Mouse (Mus musculus): ENCODE data around the gene Cyp2w1.
A peak's percentile ranks its signal among the peaks of the same experiment; 100 is the strongest.
"Not testable (repeated sequence)": the region's sequence is repeated elsewhere in the genome, so short reads cannot be mapped to it uniquely, and the experiment has no call there.

Gene Cyp2w1

DNA sequence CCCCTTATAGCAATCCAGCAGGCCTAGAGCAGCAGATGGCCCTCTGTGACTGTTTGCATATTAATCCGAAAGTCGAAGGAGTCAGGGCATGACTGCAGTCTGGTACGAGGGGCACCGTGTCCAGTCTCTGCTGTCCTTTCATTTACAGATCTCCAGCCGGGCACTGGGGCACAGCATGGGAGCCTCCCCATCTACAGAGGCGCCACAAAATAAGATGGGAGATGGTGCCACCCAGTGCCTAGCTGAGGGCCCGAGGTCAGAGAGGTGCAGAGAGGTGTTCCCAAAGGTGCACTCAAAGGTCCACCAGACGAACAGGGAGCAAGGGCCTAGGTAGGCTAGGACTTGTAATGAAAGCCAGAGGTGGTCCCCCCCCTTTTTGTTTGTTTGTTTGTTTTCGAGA lies 30.8 kb downstream of the Cyp2w1 start:
- no peak for DNase-seq (ENCODE audit: low spot score in 2 of 2)

DNA sequence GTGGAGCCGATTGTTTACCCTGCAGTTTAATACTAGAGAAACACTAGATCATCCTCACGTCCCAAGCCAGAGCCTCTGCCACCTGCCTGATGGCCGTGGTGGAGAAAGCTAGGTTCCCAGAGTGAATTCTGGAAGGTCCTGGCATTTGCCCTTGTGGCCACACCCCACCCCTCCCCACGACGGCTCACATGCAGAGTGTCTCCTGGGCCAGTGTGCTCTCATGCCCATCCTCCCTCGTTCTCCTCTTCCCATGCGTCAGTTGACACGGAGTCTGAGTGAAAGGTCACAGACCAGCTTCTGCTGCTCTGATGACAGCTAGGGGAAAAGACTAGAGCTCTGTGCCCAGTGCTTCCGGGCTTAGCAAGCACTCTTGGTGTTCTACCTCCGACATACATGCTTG lies 32.1 kb downstream of the Cyp2w1 start:
- DNase-seq (ENCODE audit: low spot score in 2 of 2) = no peak

DNA sequence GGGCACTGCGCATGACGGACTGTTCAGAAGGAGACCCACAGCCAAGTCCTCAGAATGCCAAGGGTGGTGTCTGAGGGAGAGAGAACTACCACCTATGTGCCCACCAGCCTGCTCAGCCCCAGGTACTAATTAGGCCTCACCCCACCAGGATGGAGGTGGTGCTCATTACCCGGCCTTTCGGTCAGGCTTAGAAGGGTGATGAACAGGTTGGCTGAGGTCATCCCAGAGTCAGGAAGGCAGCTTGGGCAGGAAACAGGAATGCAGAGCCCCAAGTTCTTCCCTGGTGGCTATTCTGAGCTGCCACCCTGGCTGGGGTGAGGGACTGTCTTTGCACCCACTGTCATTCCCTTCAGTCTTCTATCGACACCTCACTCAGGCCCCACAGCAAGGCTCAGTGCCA lies 33.6 kb downstream of the Cyp2w1 start:
- no peak for DNase-seq (ENCODE audit: low spot score in 2 of 2)

DNA sequence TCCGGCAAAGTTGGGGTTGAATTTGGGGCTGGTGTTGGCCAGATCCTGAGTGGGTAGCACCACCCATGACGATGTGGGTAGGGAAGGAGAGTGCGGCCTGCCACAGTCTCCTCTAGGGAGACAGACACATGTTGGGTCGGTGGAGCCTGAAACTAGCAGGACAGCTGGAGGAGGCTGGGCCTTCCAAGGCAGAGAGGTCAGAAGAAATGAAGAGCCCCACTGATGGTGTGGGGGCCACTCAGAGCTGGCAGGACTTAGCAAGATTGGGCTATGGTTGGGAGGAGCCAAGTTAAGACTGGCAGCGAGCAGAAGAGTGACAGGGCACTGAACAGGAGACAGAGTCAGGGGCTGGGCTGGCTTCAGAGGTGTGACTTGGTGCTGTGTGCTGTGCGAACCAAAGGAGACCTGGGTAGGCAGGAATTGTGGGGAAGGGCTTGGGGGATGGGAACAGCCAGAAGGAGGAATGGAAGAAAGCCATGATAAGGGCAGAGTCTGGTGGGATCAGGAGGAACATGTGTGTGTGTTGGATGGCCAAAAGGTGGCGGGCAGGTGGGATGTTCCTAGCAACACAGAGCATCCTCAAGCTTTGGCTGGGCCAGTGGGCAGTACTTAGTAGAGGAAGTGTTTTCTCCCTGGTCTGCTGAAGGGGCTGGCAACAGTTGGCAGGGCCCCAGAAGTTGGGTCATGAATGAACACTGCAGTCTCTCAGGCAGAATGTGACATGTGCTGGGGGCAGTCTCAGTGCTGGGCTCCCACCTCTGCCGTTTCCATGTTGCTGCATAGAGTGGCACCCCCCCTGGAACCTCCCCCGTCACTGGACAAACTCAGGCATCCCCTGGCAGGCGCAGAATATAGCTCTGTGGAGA lies 35.1 kb downstream of the Cyp2w1 start:
- DNase-seq (ENCODE audit: low spot score in 2 of 2) = no peak

DNA sequence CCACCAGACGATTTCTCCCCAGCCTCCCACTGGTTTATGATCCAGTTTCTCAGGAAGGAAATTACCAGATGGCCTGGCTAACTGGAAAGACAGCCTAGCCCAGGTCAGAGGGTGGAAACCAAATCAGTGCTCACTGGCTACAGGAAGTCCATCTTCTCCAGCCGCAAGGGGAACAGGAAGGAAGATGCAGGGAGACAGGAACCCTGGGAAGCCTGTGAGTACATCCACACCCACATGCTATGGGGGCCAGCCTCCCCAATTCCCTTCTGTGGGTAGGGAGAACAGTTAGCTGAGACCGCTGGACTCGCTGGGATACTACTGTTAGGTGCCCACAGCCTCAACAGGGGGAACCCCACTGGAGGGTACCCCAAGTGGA lies 35.8 kb downstream of the Cyp2w1 start:
- DNase-seq (ENCODE audit: low spot score in 2 of 2) = no peak

DNA sequence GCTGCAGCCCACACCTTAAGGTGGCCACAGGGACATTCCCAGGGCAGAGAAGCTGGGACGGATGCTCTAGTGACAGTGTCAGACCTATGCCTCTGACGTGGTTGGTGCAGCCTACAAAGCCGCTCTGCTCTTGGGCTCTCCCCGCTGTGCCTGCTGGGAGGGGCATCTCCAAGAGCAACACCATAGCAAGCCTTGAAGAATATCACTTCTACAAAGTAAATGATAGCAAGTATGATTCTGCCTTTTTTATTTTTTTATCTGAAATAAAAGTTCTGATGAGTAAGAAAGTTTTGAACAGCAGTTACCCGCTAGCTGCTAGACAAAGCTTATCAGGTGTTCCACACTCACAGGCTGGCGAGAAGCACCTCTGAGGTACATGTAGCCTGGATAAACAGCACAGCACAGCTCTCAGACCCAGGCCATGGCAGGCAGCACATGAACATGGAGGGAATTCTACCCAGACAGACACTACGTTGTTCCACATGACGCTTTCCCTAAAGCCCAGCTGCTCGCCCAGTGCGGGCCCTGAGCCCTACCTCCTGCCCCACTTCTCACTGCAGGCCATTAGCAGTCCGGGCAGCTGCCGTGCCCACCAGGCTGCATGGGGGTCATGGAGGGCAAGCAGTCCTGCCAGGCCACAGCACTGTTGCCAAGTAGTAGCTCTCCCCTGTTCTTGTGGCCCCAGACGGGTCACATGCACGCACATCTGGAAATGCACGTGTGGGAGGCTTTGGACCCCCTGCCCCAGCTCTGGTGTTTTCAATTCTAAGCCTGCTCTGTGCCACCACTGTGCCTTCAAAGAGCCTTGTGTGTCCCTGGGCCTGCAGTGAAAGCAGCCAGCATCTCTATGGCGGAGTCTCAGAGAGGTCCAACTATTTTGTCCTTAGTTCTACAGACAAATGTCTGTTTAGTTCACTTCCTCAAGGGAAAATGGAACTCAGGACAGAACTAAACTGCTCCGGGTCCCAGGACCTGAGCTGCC lies 36.6 kb downstream of the Cyp2w1 start:
- DNase-seq (ENCODE audit: low spot score in 2 of 2) = no peak

DNA sequence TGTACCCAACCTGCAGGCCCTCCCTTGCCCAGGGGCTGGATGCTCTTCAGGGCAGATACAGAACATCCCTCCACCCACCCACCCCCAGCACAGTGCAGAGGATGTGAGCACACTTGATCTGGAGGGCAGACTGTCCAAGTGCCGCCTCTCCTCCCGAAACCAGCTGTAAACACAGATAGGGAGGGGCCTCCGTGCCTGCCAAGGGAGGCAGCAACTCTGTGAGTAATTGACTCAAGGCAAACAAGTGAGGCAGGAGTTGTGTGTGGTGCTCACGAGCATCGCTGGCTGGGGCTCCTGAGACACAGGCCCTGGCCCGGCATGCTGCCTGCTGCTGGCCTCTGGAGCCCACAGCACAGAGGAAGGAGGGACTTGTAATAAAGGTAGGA lies 37.3 kb downstream of the Cyp2w1 start:
- no peak for DNase-seq (ENCODE audit: low spot score in 2 of 2)

DNA sequence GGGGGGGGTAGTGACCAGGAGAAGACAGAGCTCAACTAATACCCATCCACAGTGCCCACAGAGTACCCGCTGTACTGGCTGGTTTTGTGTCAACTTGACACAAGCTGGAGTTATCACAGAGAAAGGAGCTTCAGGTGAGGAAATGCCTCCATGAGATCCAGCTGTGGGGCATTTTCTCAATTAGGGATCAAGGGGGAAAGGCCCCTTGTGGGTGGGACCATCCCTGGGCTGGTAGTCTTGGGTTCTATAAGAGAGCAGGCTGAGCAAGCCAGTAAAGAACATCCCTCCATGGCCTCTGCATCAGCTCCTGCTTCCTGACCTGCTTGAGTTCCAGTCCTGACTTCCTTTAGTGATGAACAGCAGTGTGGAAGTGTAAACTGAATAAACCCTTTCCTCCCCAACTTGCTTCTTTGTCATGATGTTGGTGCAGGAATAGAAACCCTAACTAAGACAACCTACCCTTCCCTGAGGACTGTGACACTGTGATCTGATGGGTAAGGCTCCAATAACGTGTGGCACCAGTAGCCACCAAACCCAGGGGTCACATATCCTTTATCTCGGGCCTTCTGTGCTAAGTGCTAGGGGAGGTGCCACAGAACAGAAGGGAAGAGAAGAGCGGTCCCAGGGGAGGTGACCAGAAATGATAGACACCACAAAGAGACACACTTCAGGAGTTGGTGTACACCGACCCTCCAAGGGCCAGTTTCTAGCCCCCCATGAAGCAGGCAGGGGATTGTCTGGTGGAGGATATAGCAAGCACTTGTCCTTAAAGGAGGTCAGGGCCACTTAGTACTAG lies 38.1 kb downstream of the Cyp2w1 start:
- not testable (repeated sequence) for DNase-seq (ENCODE audit: low spot score in 2 of 2)

DNA sequence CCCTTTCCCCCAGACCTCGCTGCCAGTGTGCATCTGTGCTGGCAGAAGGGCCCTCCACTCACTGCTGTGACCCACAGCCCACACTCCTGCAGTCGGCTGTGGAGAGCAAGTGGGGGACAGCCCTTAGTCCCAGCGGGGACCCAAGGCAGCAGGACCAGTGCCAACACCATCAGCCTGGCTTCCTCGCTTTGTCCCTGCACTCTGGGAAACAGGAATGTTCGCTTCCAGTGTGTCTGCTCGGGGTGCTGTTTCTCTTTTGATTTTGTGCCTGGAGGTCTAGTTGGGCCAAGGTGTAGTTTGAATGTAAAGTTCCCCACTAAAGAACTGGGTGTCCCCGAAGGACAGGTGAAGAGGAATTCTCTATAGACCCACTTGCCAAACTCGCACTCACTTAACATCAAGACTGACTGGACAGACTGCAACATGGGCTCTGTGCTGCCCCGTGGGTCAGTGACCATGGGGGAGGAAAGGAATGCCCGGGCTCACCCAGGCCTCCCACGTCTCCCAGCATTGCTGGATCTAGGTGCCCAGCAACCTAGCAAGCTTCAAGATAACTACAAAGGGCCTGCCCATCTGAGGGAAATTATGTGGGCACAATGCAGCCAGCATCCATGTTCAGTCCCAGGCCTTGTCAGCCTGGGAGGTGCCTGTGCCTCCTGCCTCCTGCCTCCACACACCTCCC lies 39.0 kb downstream of the Cyp2w1 start:
- no peak for DNase-seq (ENCODE audit: low spot score in 2 of 2)

DNA sequence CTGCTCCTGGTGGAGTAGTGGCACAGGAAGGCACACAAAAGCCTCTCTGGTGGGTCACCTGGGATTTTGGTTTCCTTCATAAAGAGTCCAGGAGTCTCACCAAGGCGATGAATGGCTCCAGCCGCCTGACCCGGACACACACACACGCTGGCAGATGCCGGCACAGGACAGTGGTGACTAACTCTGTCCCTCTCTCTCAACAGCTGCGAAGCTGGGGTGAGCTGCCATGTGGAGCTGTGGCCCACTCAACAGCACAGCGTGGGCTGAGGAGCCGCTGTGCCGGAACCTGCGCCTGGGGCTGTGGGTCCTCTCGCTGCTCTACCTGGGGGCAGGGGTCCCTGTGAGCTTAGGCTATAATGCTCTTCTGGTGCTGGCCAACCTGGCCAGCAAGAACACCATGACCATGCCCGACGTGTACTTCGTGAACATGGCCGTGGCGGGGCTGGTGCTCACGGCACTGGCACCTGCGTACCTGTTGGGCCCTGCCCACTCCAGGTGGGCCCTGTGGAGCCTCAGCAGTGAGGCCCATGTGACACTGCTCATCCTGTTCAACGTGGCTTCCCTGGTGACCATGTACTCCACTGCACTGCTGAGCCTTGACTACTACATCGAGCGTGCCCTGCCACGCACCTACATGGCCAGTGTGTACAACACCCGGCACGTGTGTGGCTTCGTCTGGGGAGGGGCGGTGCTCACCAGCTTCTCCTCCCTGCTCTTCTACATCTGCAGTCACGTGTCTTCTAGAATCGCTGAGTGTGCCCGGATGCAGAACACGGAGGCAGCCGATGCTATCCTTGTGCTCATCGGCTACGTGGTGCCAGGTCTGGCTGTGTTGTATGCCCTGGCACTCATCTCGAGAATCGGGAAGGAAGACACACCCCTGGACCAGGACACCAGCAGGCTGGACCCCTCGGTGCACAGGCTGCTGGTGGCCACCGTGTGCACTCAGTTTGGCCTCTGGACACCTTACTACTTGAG lies 40.1 kb downstream of the Cyp2w1 start:
- DNase-seq (ENCODE audit: low spot score in 2 of 2) = no peak

DNA sequence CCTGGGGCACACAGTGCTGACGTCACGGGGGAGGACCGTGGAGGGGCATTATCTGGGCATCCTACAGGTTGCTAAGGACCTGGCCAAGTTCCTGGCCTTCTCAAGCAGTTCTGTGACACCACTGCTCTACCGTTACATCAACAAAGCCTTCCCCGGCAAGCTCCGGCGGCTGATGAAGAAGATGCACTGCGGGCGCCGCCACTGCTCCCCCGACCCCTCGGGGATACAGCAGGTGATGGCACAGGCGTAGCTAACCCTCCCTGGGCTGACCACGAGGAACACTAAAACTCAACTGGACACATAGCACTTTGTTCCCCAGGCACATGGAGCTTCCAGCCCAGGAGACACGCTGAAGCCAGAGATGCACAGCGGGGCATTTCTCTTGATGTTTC lies 40.8 kb downstream of the Cyp2w1 start:
- DNase-seq (ENCODE audit: low spot score in 2 of 2) = no peak

DNA sequence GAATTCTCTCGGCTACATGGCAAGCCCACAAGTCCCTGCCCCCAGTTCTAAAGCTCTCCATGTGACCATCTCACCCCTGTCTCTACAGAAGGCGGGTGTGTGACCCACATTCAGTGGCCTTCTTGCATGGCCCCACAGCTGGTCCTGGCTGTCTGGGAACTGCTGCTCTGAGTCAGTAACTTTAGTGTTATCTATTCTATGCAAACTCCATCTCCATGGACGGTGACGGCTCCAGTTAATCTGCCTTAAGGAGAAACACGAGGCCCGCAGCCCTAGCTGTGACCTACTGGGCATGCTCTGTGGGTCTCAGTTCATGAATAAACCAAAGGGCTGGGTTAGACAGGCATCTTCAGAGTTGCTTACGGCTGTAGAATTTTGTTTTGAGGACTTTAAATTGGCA lies 42.0 kb downstream of the Cyp2w1 start:
- no peak for DNase-seq (ENCODE audit: low spot score in 2 of 2)

DNA sequence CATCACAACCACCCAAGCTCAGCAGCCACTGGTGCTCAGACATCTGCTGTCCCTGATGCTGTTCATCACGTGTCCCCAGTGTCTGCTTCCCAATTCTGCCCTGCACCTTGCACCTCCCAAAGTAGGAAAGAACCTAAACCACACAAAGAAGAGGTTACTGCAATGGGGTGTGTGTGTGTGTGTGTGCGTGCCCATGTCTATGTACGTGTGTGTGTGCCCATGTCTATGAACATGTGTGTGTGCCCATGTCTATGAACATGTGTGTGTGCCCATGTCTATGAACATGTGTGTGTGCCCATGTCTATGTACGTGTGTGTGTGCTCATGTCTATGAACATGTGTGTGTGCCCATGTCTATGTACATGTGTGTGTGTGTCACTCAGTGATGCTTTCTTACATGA lies 43.1 kb downstream of the Cyp2w1 start:
- DNase-seq (ENCODE audit: low spot score in 2 of 2) = no peak

DNA sequence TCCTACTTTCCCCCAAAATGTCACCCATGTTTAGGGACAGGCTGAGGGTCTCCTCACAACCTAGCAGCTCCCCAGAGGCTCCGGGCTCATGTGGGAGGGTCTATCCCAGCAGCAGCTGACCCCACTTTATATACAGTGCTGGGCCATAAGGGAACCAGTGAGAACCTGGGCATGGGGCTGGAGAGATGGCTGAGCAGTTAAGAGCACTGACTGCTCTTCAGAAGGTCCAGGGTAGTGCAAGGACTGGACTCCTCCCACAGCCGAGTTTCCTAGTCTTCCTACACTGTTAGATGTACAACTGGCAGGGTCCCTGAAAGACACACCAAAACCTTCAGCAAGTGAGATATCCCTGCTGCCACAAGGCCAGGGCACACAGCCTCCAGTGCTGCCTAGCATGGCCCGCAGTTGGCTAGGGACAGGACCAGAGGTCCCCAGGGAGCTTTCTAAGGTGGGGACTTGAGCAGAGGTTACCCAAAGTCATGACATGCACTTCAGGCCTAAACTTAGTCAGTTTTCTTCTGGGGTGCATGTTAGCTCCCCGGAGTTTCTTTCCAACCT lies 45.0 kb downstream of the Cyp2w1 start:
- no peak for DNase-seq (ENCODE audit: low spot score in 2 of 2)

DNA sequence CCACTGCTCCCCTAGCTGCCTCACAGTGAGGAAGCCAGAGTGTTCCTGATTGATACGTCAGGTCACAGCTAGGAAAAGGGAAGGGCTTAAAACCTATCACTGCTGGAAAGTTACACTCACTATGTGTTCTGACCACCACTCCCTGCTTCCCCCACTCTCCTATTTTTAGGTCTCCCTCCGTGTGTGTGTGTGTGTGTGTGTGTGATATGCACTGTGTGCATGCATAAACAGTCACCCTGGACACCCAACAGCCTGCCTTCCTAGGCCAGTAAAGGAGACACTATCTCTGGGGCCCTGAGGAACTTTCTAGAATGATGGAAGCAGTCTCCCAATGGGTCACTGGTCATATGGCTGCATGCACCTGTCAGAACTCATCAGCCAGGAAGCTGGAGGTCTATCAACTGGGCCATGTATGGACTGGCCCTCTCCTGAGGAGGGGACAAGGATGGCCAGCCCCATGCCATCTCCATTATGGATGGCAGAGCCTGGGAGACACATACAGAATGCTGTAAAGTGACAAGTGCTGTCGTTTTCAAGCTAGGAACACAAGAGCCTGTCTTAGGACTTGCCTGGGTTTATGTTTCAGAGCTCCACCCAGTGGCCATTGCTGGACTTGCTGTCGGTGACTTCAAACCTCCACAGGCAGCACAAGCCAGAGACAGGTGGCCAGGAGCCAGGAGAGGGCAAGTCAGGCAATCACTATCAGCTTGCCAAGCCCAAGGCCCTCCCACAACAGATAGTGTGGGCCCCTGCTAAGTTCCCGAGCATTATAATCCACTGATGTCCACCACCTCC lies 45.7 kb downstream of the Cyp2w1 start:
- peak; percentile 91 to 94 for DNase-seq (ENCODE audit: low spot score in 2 of 2)

DNA sequence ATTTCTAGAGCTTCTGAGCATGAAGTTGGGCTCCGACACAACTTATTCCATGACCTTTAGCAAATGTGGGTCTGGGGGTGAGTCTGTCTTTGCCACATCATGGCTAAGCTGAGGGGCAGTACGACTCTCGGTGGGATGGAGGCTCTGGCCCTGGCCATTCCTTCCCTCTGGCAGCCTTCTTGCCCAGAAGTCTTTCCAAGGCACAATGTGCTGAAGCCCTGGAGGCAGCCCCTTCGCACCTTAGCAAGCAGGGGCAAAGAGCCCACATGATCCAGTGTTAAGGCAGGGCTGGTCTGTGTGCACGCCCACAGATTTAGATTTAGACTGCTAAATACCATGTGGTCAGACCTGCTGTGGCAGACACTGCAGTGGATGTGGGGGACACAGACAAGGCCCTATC lies 46.4 kb downstream of the Cyp2w1 start:
- DNase-seq (ENCODE audit: low spot score in 2 of 2) = no peak

DNA sequence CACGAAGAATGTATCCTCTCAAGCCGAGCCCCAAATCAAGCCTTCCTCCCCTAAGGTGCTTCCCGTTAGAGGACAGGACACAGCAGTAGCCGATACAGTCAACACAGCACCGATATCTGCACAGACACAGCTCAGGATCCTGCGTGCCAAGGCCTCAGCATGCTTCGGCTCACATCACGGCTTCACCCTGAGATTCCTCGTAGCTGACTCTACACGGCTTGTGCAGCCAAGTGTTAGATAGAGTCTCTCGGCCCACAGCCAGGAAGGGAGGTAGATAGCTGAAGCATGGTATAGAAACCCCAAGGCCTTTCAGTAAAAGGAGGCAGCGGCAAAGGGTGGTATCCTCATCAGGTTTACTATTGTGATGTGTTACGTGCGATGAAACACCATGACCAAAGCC lies 47.6 kb downstream of the Cyp2w1 start:
- no peak for DNase-seq (ENCODE audit: low spot score in 2 of 2)

DNA sequence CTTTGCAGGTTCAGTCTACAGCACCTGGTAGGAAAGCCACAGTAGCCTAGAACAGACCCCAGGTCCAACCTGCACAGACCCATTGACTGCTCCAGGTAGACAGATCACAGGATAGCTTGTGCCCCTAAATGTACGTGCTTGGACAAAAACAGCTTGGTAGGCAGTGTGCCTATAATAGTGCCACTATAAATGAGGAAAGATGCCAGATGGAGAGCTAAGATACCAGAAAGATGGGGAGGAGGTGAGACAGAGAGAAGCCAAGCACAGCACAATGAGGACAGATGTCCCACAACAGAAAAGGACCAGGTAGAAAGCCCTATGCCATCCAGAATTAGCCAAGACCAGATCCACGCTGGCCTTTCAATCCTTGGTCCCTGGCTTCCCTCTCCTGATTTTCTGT lies 49.7 kb downstream of the Cyp2w1 start:
- DNase-seq (ENCODE audit: low spot score in 2 of 2) = no peak

DNA sequence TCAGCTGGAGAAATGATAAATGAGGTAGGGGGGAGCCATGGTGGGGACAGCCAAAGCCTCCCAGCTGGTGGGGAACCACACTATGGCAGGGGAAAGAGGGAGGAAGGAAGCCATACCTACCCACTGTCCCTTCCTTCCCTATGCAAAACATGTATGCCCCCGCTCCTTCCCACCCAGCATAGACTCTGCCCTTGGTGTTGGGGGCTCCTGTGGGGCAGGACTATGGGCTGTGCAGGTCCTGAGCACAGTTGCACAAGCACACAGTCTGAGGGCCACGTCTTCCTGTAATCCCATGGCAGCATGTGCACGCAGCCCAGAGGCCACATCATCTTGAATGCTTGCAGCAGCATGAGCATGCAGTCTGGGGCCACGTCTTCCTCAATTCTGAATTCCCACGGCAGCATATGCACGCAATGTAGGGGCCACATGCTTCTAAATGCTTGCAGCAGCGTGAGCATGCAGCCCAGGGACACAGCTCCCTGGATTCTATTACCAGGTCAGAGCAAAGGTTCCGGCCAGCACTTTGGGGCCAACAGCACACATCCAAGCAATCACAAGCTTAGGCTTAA lies 51.4 kb downstream of the Cyp2w1 start:
- no peak for DNase-seq (ENCODE audit: low spot score in 2 of 2)

Measured in frontal cortex, postnatal 25 days (tissue).